Mouse (Mus musculus) CH12.LX (cell line): ENCODE measurements around the gene Klhdc4. TPM values are rescaled to one million over a fixed set of nuclear protein-coding genes. Genes with fewer than 3 reads are reported as not detected.

Source experiments
- DNase-seq: peaks from one replicate; pipeline ENCODE4 v3.0.0-alpha.2; 2013; ENCODE audit errors: extremely low read depth
- H3K27ac ChIP-seq: 2 replicates; pipeline ENCODE4 v1.5.1; 2012; ENCODE audit warnings: low read depth, mild to moderate bottlenecking, control low read depth, moderate library complexity; ENCODE audit not compliant: insufficient read depth
- H3K27me3 ChIP-seq: replicated peaks from 2 replicates; pipeline ENCODE3; 2012; ENCODE audit warnings: inconsistent platforms
- H3K36me3 ChIP-seq, 2 experiments: replicated peaks in 1 of 2; 2 replicates each; pipeline versions ENCODE3 to v1.6.1; 2012; ENCODE audit warnings: inconsistent platforms in 1 of 2, low read length in 1 of 2, mild to moderate bottlenecking in 1 of 2, mixed read lengths in 1 of 2, moderate library complexity in 1 of 2; ENCODE audit not compliant: control insufficient read depth in 1 of 2, insufficient read depth in 1 of 2
- H3K4me1 ChIP-seq, 2 experiments: 2 replicates each; pipeline ENCODE4 v1.6.1; 2012; ENCODE audit warnings: inconsistent platforms in 1 of 2, moderate library complexity in 1 of 2; ENCODE audit not compliant: insufficient read depth in 2 of 2, control insufficient read depth in 1 of 2
- H3K4me2 ChIP-seq: 2 replicates; pipeline ENCODE4 v1.6.1; 2012; ENCODE audit warnings: low read depth, mild to moderate bottlenecking, control low read depth; ENCODE audit not compliant: poor library complexity, insufficient read depth, severe bottlenecking
- H3K4me3 ChIP-seq, 3 experiments: fragments of 150-350 bp in 1 of 3; sonication (generic) in 1 of 3; replicated peaks in 1 of 3; 2 replicates each; pipeline versions ENCODE3 to v1.5.1; 2011 to 2012; ENCODE audit warnings: low read depth in 2 of 3, low read length in 2 of 3, mild to moderate bottlenecking in 2 of 3, moderate library complexity in 2 of 3, control low read depth in 1 of 3, improper control_type of control experiment in 1 of 3, inconsistent platforms in 1 of 3, mixed read lengths in 1 of 3; ENCODE audit not compliant: poor library complexity in 1 of 3
- H3K79me2 ChIP-seq: replicated peaks from 2 replicates; pipeline ENCODE4 v1.6.1; 2012; ENCODE audit warnings: mild to moderate bottlenecking, moderate library complexity; ENCODE audit not compliant: control insufficient read depth, poor library complexity, insufficient read depth, severe bottlenecking; ENCODE audit errors: extremely low read depth
- H3K9ac ChIP-seq: 2 replicates; pipeline ENCODE4 v1.6.1; 2012; ENCODE audit warnings: low read depth, mild to moderate bottlenecking, control low read depth, moderate library complexity; ENCODE audit not compliant: insufficient read depth
- H3K9me3 ChIP-seq: replicated peaks from 2 replicates; pipeline ENCODE3; 2012; ENCODE audit warnings: low read length, inconsistent platforms, mixed read lengths
- BHLHE40 ChIP-seq: IDR thresholded peaks from 2 replicates; pipeline ENCODE4 v1.6.1; 2011; ENCODE audit warnings: mild to moderate bottlenecking, low read depth, low read length, improper control_type of control experiment
- CHD1 ChIP-seq: IDR thresholded peaks from 2 replicates; pipeline ENCODE4 v1.6.1; 2012; ENCODE audit warnings: low read depth, low read length, improper control_type of control experiment, inconsistent platforms
- CHD2 ChIP-seq: IDR thresholded peaks from 2 replicates; pipeline ENCODE4 v1.6.1; 2011; ENCODE audit warnings: low read length, improper control_type of control experiment
- E2F4 ChIP-seq: IDR thresholded peaks from 2 replicates; pipeline ENCODE4 v1.6.1; 2011; ENCODE audit warnings: low read depth, low read length, improper control_type of control experiment; ENCODE audit not compliant: insufficient replicate concordance
- ETS1 ChIP-seq: conservative IDR thresholded peaks from 2 replicates; pipeline ENCODE4 v1.6.1; 2012; ENCODE audit warnings: low read depth, mild to moderate bottlenecking, inconsistent platforms, low read length, improper control_type of control experiment, moderate library complexity
- GABPA ChIP-seq: IDR thresholded peaks from 2 replicates; pipeline ENCODE4 v1.6.1; 2012; ENCODE audit warnings: low read depth, low read length, improper control_type of control experiment, inconsistent platforms; ENCODE audit not compliant: insufficient replicate concordance
- HCFC1 ChIP-seq: IDR thresholded peaks from 2 replicates; pipeline ENCODE4 v1.6.1; 2012; ENCODE audit warnings: low read depth, mild to moderate bottlenecking, inconsistent platforms, low read length, improper control_type of control experiment
- IRF4 ChIP-seq: IDR thresholded peaks from 2 replicates; pipeline ENCODE4 v1.6.1; 2014; ENCODE audit warnings: low read depth, mild to moderate bottlenecking, inconsistent platforms, low read length, improper control_type of control experiment
- JUN ChIP-seq: IDR thresholded peaks from 2 replicates; pipeline ENCODE4 v1.6.1; 2011; ENCODE audit warnings: low read depth, mild to moderate bottlenecking, low read length, improper control_type of control experiment, moderate library complexity; ENCODE audit not compliant: insufficient read depth
- JUND ChIP-seq: conservative IDR thresholded peaks from 2 replicates; pipeline ENCODE4 v1.6.1; 2011; ENCODE audit warnings: low read depth, low read length, improper control_type of control experiment
- MAFK ChIP-seq: IDR thresholded peaks from 2 replicates; pipeline ENCODE4 v1.6.1; 2011; ENCODE audit warnings: low read length, improper control_type of control experiment; ENCODE audit not compliant: insufficient replicate concordance
- MEF2A ChIP-seq: IDR thresholded peaks from 2 replicates; pipeline ENCODE4 v1.6.1; 2014; ENCODE audit warnings: low read depth, mild to moderate bottlenecking, inconsistent platforms, low read length, improper control_type of control experiment, borderline replicate concordance
- NELFE ChIP-seq: IDR thresholded peaks from 2 replicates; pipeline ENCODE4 v1.6.1; 2011; ENCODE audit warnings: low read depth, low read length, improper control_type of control experiment
- NRF1 ChIP-seq: IDR thresholded peaks from 2 replicates; pipeline ENCODE4 v1.6.1; 2014; ENCODE audit warnings: low read depth, mild to moderate bottlenecking, inconsistent platforms, low read length, improper control_type of control experiment, moderate library complexity
- POLR2A ChIP-seq: IDR thresholded peaks from 2 replicates; pipeline ENCODE4 v1.6.1; 2011; ENCODE audit warnings: low read depth, mild to moderate bottlenecking, improper control_type of control experiment, low read length
- RAD21 ChIP-seq: IDR thresholded peaks from 2 replicates; pipeline ENCODE4 v1.6.1; 2011; ENCODE audit warnings: low read depth, mild to moderate bottlenecking, low read length, improper control_type of control experiment, moderate library complexity
- RCOR1 ChIP-seq: conservative IDR thresholded peaks from 2 replicates; pipeline ENCODE4 v1.6.1; 2012; ENCODE audit warnings: low read depth, mild to moderate bottlenecking, inconsistent platforms, low read length, improper control_type of control experiment
- SIN3A ChIP-seq: IDR thresholded peaks from 2 replicates; pipeline ENCODE4 v1.6.1; 2012; ENCODE audit warnings: low read length, improper control_type of control experiment, inconsistent platforms
- UBTF ChIP-seq: IDR thresholded peaks from 2 replicates; pipeline ENCODE4 v1.6.1; 2012; ENCODE audit warnings: low read depth, mild to moderate bottlenecking, inconsistent platforms, low read length, improper control_type of control experiment, moderate library complexity
- USF2 ChIP-seq: conservative IDR thresholded peaks from 2 replicates; pipeline ENCODE4 v1.6.1; 2011; ENCODE audit warnings: low read depth, low read length, improper control_type of control experiment
- ZMIZ1 ChIP-seq: IDR thresholded peaks from 2 replicates; pipeline ENCODE4 v1.6.1; 2012; ENCODE audit warnings: low read depth, mild to moderate bottlenecking, inconsistent platforms, low read length, improper control_type of control experiment
- dilution Hi-C: fragments of 300-500 bp; cut with MboI; formaldehyde crosslinking; loops from 2 replicates; pipeline ENCODE4 v1.14.3; 2020; ENCODE audit warnings: low sequenced_read_pairs; ENCODE audit not compliant: extremely low pct_unique_long_range_greater_than_20kb, extremely low pct_ligation_motif_present
- in situ Hi-C: fragments of 300-500 bp; cut with MboI; formaldehyde crosslinking; loops from 3 replicates; pipeline ENCODE4 v1.14.3; 2019; ENCODE audit warnings: low sequenced_read_pairs, low pct_ligation_motif_present, low pct_unique_long_range_greater_than_20kb, mixed read lengths
- polyA plus RNA-seq: library from polyadenylated mRNA; unstranded; fragments of >175 nt; gene quantifications from 2 replicates; pipeline ENCODE4 v1.2.1, GENCODE M21; 2012; ENCODE audit warnings: low read depth; ENCODE audit not compliant: insufficient read length
- total RNA-seq, 2 experiments: library from RNA; depleted of rRNA; stranded (reverse); fragments of 300-350 nt in 1 of 2; fragments of >200 nt in 1 of 2; gene quantifications; 2 replicates each; pipeline ENCODE4 v1.2.3; 2012 to 2014

Gene Klhdc4
- total and polyA plus RNA-seq, 3 experiments = 35.5 to 54.3 (median 51.5) TPM

GRCm38 (mm10) chr8:121765594-121766138 lies 63.7 kb downstream of the Klhdc4 start:
- H3K27me3 ChIP-seq = peaks cover 93% of the 10 kb centered on the region
- DNase-seq = no peak
- H3K4me2 ChIP-seq = no peak overlapping the region
- no peaks in the 10 kb centered on the region for H3K9me3 ChIP-seq
- in situ Hi-C loops = no loop called here
- dilution Hi-C loops = no loop called here
- H3K4me3 ChIP-seq = no peak overlapping the region
- no peak overlapping the region for H3K27ac ChIP-seq
- H3K9ac ChIP-seq = no peak overlapping the region
- H3K79me2 ChIP-seq = no peaks in the 10 kb centered on the region
- peaks cover 0 to 14% of the 10 kb centered on the region in 2 experiments; a peak in 2 of 4 replicates for H3K4me1 ChIP-seq
- H3K36me3 ChIP-seq = no peaks in the 10 kb centered on the region
- TF ChIP-seq BHLHE40 (no peak), GABPA (no peak), SIN3A (no peak)
- TF ChIP-seq, all 38 proteins: peak for 0

GRCm38 (mm10) chr8:121763700-121764013 lies 65.7 kb downstream of the Klhdc4 start:
- Histone ChIP-seq H3K4me1 (no peaks in the 10 kb centered on the region; a peak in 1 of 4 replicates), H3K27ac (no peak overlapping the region), H3K4me3 (no peak overlapping the region), H3K36me3 (no peaks in the 10 kb centered on the region), H3K9ac (no peak overlapping the region), H3K9me3 (no peaks in the 10 kb centered on the region), H3K27me3 (peaks cover 98% of the 10 kb centered on the region), H3K4me2 (no peak overlapping the region), H3K79me2 (no peaks in the 10 kb centered on the region)
- dilution Hi-C loops = no loop called here
- DNase-seq = no peak
- TF ChIP-seq JUN (no peak), E2F4 (no peak)
- in situ Hi-C loops = no loop called here

- H3K9ac ChIP-seq = no peak overlapping the region
- H3K79me2 ChIP-seq = no peaks in the 10 kb centered on the region
- TF ChIP-seq NRF1 = no peak
- no peak for TF ChIP-seq BHLHE40
- TF ChIP-seq MAFK = no peak
- TF ChIP-seq HCFC1 = no peak
- no peak for TF ChIP-seq ETS1
- no peak for TF ChIP-seq CHD1
- TF ChIP-seq RCOR1 = no peak
- no peak for TF ChIP-seq POLR2A
- TF ChIP-seq CHD2 = no peak
- no peak for TF ChIP-seq NELFE
- no peak for TF ChIP-seq MEF2A
- TF ChIP-seq ZMIZ1 = no peak
- TF ChIP-seq IRF4 = no peak
- TF ChIP-seq JUND = no peak
- no peak for TF ChIP-seq SIN3A
- TF ChIP-seq GABPA = no peak
- TF ChIP-seq USF2 = no peak
- TF ChIP-seq UBTF = no peak
- TF ChIP-seq RAD21 = no peak
- no peak overlapping the region for H3K4me2 ChIP-seq
- H3K4me3 ChIP-seq = no peak overlapping the region
- in situ Hi-C loops (no loop called here), dilution Hi-C loops (no loop called here)
- H3K9me3 ChIP-seq = no peaks in the 10 kb centered on the region
- no peaks in the 10 kb centered on the region for H3K4me1 ChIP-seq
- DNase-seq = no peak
- peaks cover 100% of the 10 kb centered on the region for H3K27me3 ChIP-seq
- no peaks in the 10 kb centered on the region for H3K36me3 ChIP-seq
- H3K27ac ChIP-seq = no peak overlapping the region
These were observed 66.2 kb downstream of the Klhdc4 start for GRCm38 (mm10) chr8:121762999-121763699.
